ENCODE assay signal across 9 mouse cellular contexts in genomic region chr5:144546423-144546995, GRCm38 (mm10). TPM values are rescaled to one million over a fixed set of nuclear protein-coding genes. Genes with fewer than 3 reads are reported as not detected.
DNase-seq lines count a peak whose midpoint lies in the region; ATAC-seq and TF ChIP-seq lines count a peak whose summit lies in the region.
"Had no signal": no experiment of that assay in that cellular context is flagged by ENCODE, and none has a peak within 500 bp of the region (broad histone marks: within the 10 kb centered on the region; RNA-seq: fewer than 3 reads in every experiment).

No protein-coding gene starts in this region.

- no peaks in the 10 kb centered on the region for H3K9me3 ChIP-seq in heart, embryonic 14.5 days (ENCODE audit: control insufficient read depth, low read length)
- H3K9me3 ChIP-seq in hindbrain, embryonic 13.5 days = no peaks in the 10 kb centered on the region

- TF ChIP-seq POLR2A in cortical plate, adult 2 months (IDR thresholded peaks at IDR 0.05; ENCODE audit: extremely low read depth, insufficient read depth, low read length) = no peak

- DNase-seq in heart, adult 8-10 months (ENCODE audit: low spot score) = no peak
- peak; percentile 52 for DNase-seq in neural tube, embryonic 10.5 days (ENCODE audit: extremely low spot score, low spot score)
- DNase-seq in ovary, postnatal 10 days (ENCODE audit: low spot score) = no peak
- DNase-seq in lung, postnatal 14 days = no peak

- H3K4me2 ChIP-seq in heart, embryonic 14.5 days (ENCODE audit: low read length) = peak overlapping the region; percentile 60
- peak overlapping the region; percentile 63 for H3K4me2 ChIP-seq in hindbrain, embryonic 13.5 days

- H3K27me3 ChIP-seq in heart, embryonic 14.5 days (ENCODE audit: control insufficient read depth, insufficient read depth, low read length) = peaks cover 72% of the 10 kb centered on the region
- H3K27me3 ChIP-seq in hindbrain, embryonic 13.5 days = peaks cover 46% of the 10 kb centered on the region

- H3K4me1 ChIP-seq in heart, embryonic 14.5 days (ENCODE audit: control insufficient read depth in 2 of 2, insufficient read depth in 2 of 2, low read length in 2 of 2) = peaks cover 0 to 7% of the 10 kb centered on the region in 2 experiments; a peak in 2 of 4 replicates
- H3K4me1 ChIP-seq in cortical plate, adult 2 months (ENCODE audit: control insufficient read depth, insufficient read depth, low read length) = no peaks in the 10 kb centered on the region; the same call in 1 of the 2 replicates
- H3K4me1 ChIP-seq in hindbrain, embryonic 13.5 days (replicated peaks) = peaks cover 69% of the 10 kb centered on the region

- ATAC-seq in heart, embryonic 14.5 days (ENCODE audit: insufficient number of reproducible peaks, insufficient read depth, low FRiP score, low read depth) = no peak
- ATAC-seq in hindbrain, embryonic 13.5 days (ENCODE audit: low FRiP score) = no peak
- no peak for ATAC-seq in inflammation-experienced regulatory T-cells, adult 6 months

- no peak overlapping the region for H3K9ac ChIP-seq in heart, embryonic 14.5 days (ENCODE audit: low read length)
- peak overlapping the region; percentile 65 for H3K9ac ChIP-seq in hindbrain, embryonic 13.5 days

- TF ChIP-seq CTCF in cortical plate, adult 2 months (IDR thresholded peaks at IDR 0.05; ENCODE audit: extremely low read depth, insufficient read depth, low read length) = no peak

- no peaks in the 10 kb centered on the region for H3K36me3 ChIP-seq in heart, embryonic 14.5 days (ENCODE audit: control insufficient read depth, insufficient read depth, low read length)
- H3K36me3 ChIP-seq in hindbrain, embryonic 13.5 days = no peaks in the 10 kb centered on the region

- peak overlapping the region in 1 of 2 experiments; percentile 30; a peak in 2 of 4 replicates for H3K4me3 ChIP-seq in heart, embryonic 14.5 days (ENCODE audit: control insufficient read depth in 1 of 2, insufficient read depth in 1 of 2, low read depth in 1 of 2, low read length in 2 of 2)
- peak overlapping the region; percentile 57 for H3K4me3 ChIP-seq in cortical plate, adult 2 months (ENCODE audit: insufficient read depth, low read length)
- peak overlapping the region; percentile 47 for H3K4me3 ChIP-seq in hindbrain, embryonic 13.5 days

- 5% methylated on average over 34 of the region's 34 CpGs for WGBS in heart, embryonic 14.5 days
- WGBS in hindbrain, embryonic 13.5 days = 3% methylated on average over 34 of the region's 34 CpGs

- H3K27ac ChIP-seq in heart, embryonic 14.5 days (replicated peaks in 1 of 2; ENCODE audit: control insufficient read depth in 1 of 2, insufficient read depth in 1 of 2, low read depth in 2 of 2, low read length in 2 of 2) = no peak overlapping the region
- H3K27ac ChIP-seq in cortical plate, adult 2 months (ENCODE audit: insufficient read depth, low read length) = no peak overlapping the region; the same call in 1 of the 2 replicates
- H3K27ac ChIP-seq in hindbrain, embryonic 13.5 days = 0 out of 2 replicates have a peak overlapping the region, but pooled peaks have one; percentile 8
- H3K27ac ChIP-seq: macrophage had no signal

RNA-seq across cellular contexts. Expression of gene Nptx2, which starts 0.8 kb away (rescaled TPM):
- 0.08 and 0.20 TPM in 2 replicates for polyA plus RNA-seq in heart, embryonic 14.5 days (2014; fragmentation: Nextera tagmentation; extraction: Ambion mirVana)
- under 1 TPM in 1 of 4 experiments, not detected in 3; 0.11 TPM for total RNA-seq in heart, adult 8-10 months (2022)
- 57.3 and 59.4 TPM in 2 replicates for polyA plus RNA-seq in cortical plate, adult 2 months (2012; rRNA removed)
- polyA plus RNA-seq in hindbrain, embryonic 13.5 days (2015; fragmentation: Nextera tagmentation; extraction: Ambion mirVana) = 2.4 and 2.7 TPM in 2 replicates
- not detected for polyA plus RNA-seq in inflammation-experienced regulatory T-cells, adult 6 months (2017; shearing (Covaris generic))

Comparison
In these comparisons a context has a peak if more than half of its experiments do, and no peak if none do; other contexts are left out.
1. RNA of gene Nptx2, which starts 0.8 kb away (polyA plus RNA-seq): 57.3 to 59.4 TPM in cortical plate, adult 2 months; 2.4 to 2.7 TPM in hindbrain, embryonic 13.5 days, 0.08 to 0.20 TPM in heart, embryonic 14.5 days and not detected in inflammation-experienced regulatory T-cells, adult 6 months; every median in the first group is over 10 times any median in the second.